Comparison of ENCODE assay signal across 25 mouse cellular contexts in the genomic region with DNA sequence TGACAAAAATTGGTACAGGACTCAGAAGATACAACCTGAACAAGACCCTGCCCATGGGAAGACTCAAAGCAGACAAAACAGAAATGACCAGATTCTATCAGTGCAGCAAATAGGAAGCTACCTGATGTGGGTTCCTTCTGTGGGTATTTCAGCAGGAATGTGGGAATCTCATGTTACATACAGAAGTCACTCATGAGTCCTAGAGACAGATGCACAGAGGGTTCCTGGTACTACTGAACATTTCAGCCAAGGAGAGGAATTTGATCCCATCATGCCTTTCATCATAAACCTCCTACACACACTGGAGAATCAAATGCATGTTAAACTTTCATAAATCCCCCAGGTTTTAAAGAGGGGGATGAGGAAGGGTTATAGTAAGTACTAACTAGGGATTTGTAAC.
"Had no signal": no experiment of that assay in that cellular context is flagged by ENCODE, and none has a peak within 500 bp of the region (broad histone marks: within the 10 kb centered on the region; RNA-seq: fewer than 3 reads in every experiment).

No protein-coding gene starts in this region.

- H3K4me3 ChIP-seq: embryonic facial prominence, embryonic 10.5 days; embryonic facial prominence, embryonic 12.5 days; embryonic facial prominence, embryonic 13.5 days; embryonic facial prominence, embryonic 15.5 days; erythroblast, embryonic 14.5 days; forebrain, embryonic 10.5 days; forebrain, embryonic 12.5 days; forebrain, embryonic 13.5 days; forebrain, embryonic 15.5 days; gastrocnemius, adult 2 months; heart, adult 2 months had no signal

- H3K27ac ChIP-seq: embryonic facial prominence, embryonic 10.5 days; embryonic facial prominence, embryonic 12.5 days; embryonic facial prominence, embryonic 13.5 days; embryonic facial prominence, embryonic 15.5 days; forebrain, embryonic 10.5 days; forebrain, embryonic 12.5 days; forebrain, embryonic 13.5 days; forebrain, embryonic 15.5 days; gastrocnemius, adult 2 months; heart, adult 2 months had no signal

- H3K9me3 ChIP-seq: embryonic facial prominence, embryonic 10.5 days; embryonic facial prominence, embryonic 12.5 days; embryonic facial prominence, embryonic 13.5 days; embryonic facial prominence, embryonic 15.5 days; forebrain, embryonic 10.5 days; forebrain, embryonic 12.5 days; forebrain, embryonic 13.5 days; forebrain, embryonic 15.5 days had no signal

- H3K27me3 ChIP-seq: embryonic facial prominence, embryonic 12.5 days; embryonic facial prominence, embryonic 13.5 days; embryonic facial prominence, embryonic 15.5 days; forebrain, embryonic 12.5 days; forebrain, embryonic 13.5 days; forebrain, embryonic 15.5 days had no signal

- H3K9ac ChIP-seq: embryonic facial prominence, embryonic 12.5 days; embryonic facial prominence, embryonic 13.5 days; embryonic facial prominence, embryonic 15.5 days; forebrain, embryonic 12.5 days; forebrain, embryonic 13.5 days; forebrain, embryonic 15.5 days; forebrain, postnatal 0 days had no signal

- H3K4me1 ChIP-seq: embryonic facial prominence, embryonic 10.5 days; embryonic facial prominence, embryonic 12.5 days; embryonic facial prominence, embryonic 13.5 days; embryonic facial prominence, embryonic 15.5 days; forebrain, embryonic 10.5 days; forebrain, embryonic 12.5 days; forebrain, embryonic 13.5 days; forebrain, embryonic 15.5 days had no signal

- H3K36me3 ChIP-seq: embryonic facial prominence, embryonic 10.5 days; embryonic facial prominence, embryonic 12.5 days; embryonic facial prominence, embryonic 13.5 days; embryonic facial prominence, embryonic 15.5 days; forebrain, embryonic 10.5 days; forebrain, embryonic 12.5 days; forebrain, embryonic 15.5 days had no signal

- H3K4me2 ChIP-seq: embryonic facial prominence, embryonic 12.5 days; embryonic facial prominence, embryonic 13.5 days; embryonic facial prominence, embryonic 15.5 days; forebrain, embryonic 12.5 days; forebrain, embryonic 13.5 days; forebrain, embryonic 15.5 days had no signal

- DNase-seq: cerebellum, adult 9-10 months; cerebellum, adult 9-11 months; cerebellum, postnatal 25 days; cerebellum, postnatal 36 days; embryo, embryonic 11 days; forebrain, postnatal 0 days; gastrocnemius, adult 2 months; gastrocnemius, postnatal 10 days; gastrocnemius, postnatal 14 days; gastrocnemius, postnatal 25 days; gastrocnemius, postnatal 36 days; heart, adult 11 months; heart, adult 18-20 months; heart, adult 2 months had no signal

- ATAC-seq: forebrain, embryonic 13.5 days; forebrain, embryonic 14.5 days; forebrain, embryonic 15.5 days; forebrain, embryonic 16.5 days; forebrain, postnatal 0 days had no signal
